ENCODE assay signal across 20 mouse cellular contexts in the genomic region with DNA sequence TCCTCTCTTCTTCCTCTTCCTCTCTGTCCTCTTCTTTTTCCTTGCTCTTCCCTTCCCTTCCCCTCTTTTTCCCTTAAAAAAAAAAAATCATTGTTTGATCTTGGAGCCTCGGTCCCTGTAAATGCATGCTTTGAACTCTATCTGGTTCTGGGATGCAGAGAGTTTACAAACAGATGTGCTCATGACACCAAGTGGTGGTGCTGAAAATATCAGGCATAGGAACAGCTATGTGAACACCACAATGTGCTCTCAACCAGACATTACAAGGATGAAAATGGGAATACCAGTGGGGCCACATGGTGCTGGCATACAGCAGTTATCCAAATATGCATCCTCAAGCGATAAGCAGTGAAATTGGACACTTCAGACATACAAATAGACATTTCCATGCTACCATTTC. TPM values are rescaled to one million over a fixed set of nuclear protein-coding genes. Genes with fewer than 3 reads are reported as not detected.
DNase-seq lines count a peak whose midpoint lies in the region; ATAC-seq and TF ChIP-seq lines count a peak whose summit lies in the region.
"Had no signal": no experiment of that assay in that cellular context is flagged by ENCODE, and none has a peak within 500 bp of the region (broad histone marks: within the 10 kb centered on the region; RNA-seq: fewer than 3 reads in every experiment).

No protein-coding gene starts in this region.

- H3K27me3 ChIP-seq in heart, adult 2 months (ENCODE audit: control insufficient read depth, insufficient read depth, low read length), result no peaks in the 10 kb centered on the region
- no peaks in the 10 kb centered on the region for H3K27me3 ChIP-seq in limb, embryonic 13.5 days
- H3K27me3 ChIP-seq in limb, embryonic 10.5 days (ENCODE audit: low read depth, poor library complexity, severe bottlenecking), result no peaks in the 10 kb centered on the region
- H3K27me3 ChIP-seq: embryonic facial prominence, embryonic 12.5 days; forebrain, embryonic 13.5 days; stomach, embryonic 15.5 days had no signal

- no peak overlapping the region for H3K27ac ChIP-seq in heart, adult 2 months
- no peak overlapping the region for H3K27ac ChIP-seq in limb, embryonic 13.5 days
- no peak overlapping the region for H3K27ac ChIP-seq in limb, embryonic 10.5 days
- H3K27ac ChIP-seq in ES-E14 (ENCODE audit: insufficient read depth, low read depth, low read length, poor library complexity, severe bottlenecking), result no peak overlapping the region
- H3K27ac ChIP-seq: embryonic facial prominence, embryonic 12.5 days; forebrain, embryonic 13.5 days; stomach, embryonic 15.5 days had no signal

- no peak for TF ChIP-seq EP300 in heart, adult 2 months (IDR thresholded peaks at IDR 0.05; ENCODE audit: insufficient read depth, low read depth, low read length)

- in situ Hi-C loops in ES-E14 (cut with MboI; ENCODE audit: low sequenced_read_pairs in 2 of 2, unreplicated experiment in 2 of 2), result no loop called here

- WGBS in heart, adult 2 months, result 71% methylated on average over 2 of the region's 2 CpGs
- WGBS in limb, embryonic 13.5 days, result 68% methylated on average over 2 of the region's 2 CpGs
- 77% methylated on average over 2 of the region's 2 CpGs for WGBS in limb, embryonic 10.5 days

- no peak for TF ChIP-seq POLR2A in heart, adult 2 months (IDR thresholded peaks at IDR 0.05; ENCODE audit: insufficient read depth, low read depth, low read length)

- TF ChIP-seq CTCF in heart, adult 2 months (IDR thresholded peaks at IDR 0.05), result peak; percentile 27; the same call in 1 of the 2 replicates

- H3K36me3 ChIP-seq in heart, adult 2 months (ENCODE audit: control insufficient read depth, insufficient read depth, low read length), result no peaks in the 10 kb centered on the region
- H3K36me3 ChIP-seq in limb, embryonic 13.5 days, result no peaks in the 10 kb centered on the region
- no peaks in the 10 kb centered on the region for H3K36me3 ChIP-seq in limb, embryonic 10.5 days
- H3K36me3 ChIP-seq in ES-E14 (ENCODE audit: control insufficient read depth, insufficient read depth, low read length, poor library complexity, severe bottlenecking), result no peaks in the 10 kb centered on the region
- H3K36me3 ChIP-seq: embryonic facial prominence, embryonic 12.5 days; stomach, embryonic 15.5 days had no signal

- H3K4me3 ChIP-seq in heart, adult 2 months, result no peak overlapping the region
- no peak overlapping the region for H3K4me3 ChIP-seq in limb, embryonic 13.5 days
- no peak overlapping the region for H3K4me3 ChIP-seq in limb, embryonic 10.5 days
- no peak overlapping the region for H3K4me3 ChIP-seq in ES-E14 (ENCODE audit: insufficient read depth in 1 of 2, low read depth in 1 of 2, low read length in 2 of 2, poor library complexity in 1 of 2, severe bottlenecking in 1 of 2)
- H3K4me3 ChIP-seq: embryonic facial prominence, embryonic 12.5 days; erythroblast, embryonic 14.5 days; forebrain, embryonic 13.5 days; stomach, embryonic 15.5 days had no signal

- DNase-seq in heart, adult 2 months, result no peak
- no peak for DNase-seq in heart, adult 9 months (ENCODE audit: low spot score in 2 of 2)
- DNase-seq in limb, embryonic 10.5 days (ENCODE audit: low spot score), result no peak
- peak; percentile 2 for DNase-seq in ES-E14 (ENCODE audit: low read depth, low spot score)
- DNase-seq in brain, adult 2 months (ENCODE audit: low read depth, low spot score), result peak; percentile 22
- no peak for DNase-seq in urinary bladder, postnatal 4 days (ENCODE audit: low spot score in 2 of 2)
- DNase-seq in cerebellum, adult 18-20 months, result no peak
- DNase-seq: cerebellum, adult 9-11 months; kidney, adult 8-10 months; kidney, postnatal 36 days; liver; liver, postnatal 0 days; lung, postnatal 10 days; retina, postnatal 1 day; thymus, postnatal 14 days had no signal

- 0 out of 2 replicates have a peak, but pooled peaks have one; percentile 35 for ATAC-seq in limb, embryonic 13.5 days (ENCODE audit: low FRiP score, low read depth)
- ATAC-seq: forebrain, embryonic 13.5 days; liver, postnatal 0 days had no signal

- H3K4me1 ChIP-seq in heart, adult 2 months (ENCODE audit: control insufficient read depth, insufficient read depth, low read length), result no peaks in the 10 kb centered on the region
- H3K4me1 ChIP-seq in limb, embryonic 13.5 days, result no peaks in the 10 kb centered on the region
- no peaks in the 10 kb centered on the region for H3K4me1 ChIP-seq in limb, embryonic 10.5 days
- no peaks in the 10 kb centered on the region for H3K4me1 ChIP-seq in ES-E14 (ENCODE audit: control insufficient read depth in 2 of 2, insufficient read depth in 2 of 2, low read length in 2 of 2, poor library complexity in 1 of 2)
- H3K4me1 ChIP-seq: embryonic facial prominence, embryonic 12.5 days; forebrain, embryonic 13.5 days; stomach, embryonic 15.5 days had no signal

- intact Hi-C loops in heart, adult 2 months (cut with DNase I), result no loop called here

- H3K9ac ChIP-seq in heart, adult 2 months (ENCODE audit: low read depth, low read length), result no peak overlapping the region
- H3K9ac ChIP-seq in limb, embryonic 13.5 days, result no peak overlapping the region
- no peak overlapping the region for H3K9ac ChIP-seq in ES-E14 (ENCODE audit: insufficient read depth, low read depth, low read length, poor library complexity, severe bottlenecking)
- H3K9ac ChIP-seq: embryonic facial prominence, embryonic 12.5 days; forebrain, embryonic 13.5 days; liver, postnatal 0 days; stomach, embryonic 15.5 days had no signal

- H3K79me2 ChIP-seq in heart, adult 2 months (replicated peaks; ENCODE audit: control insufficient read depth, insufficient read depth, low read length), result no peaks in the 10 kb centered on the region

- no peaks in the 10 kb centered on the region for H3K9me3 ChIP-seq in limb, embryonic 13.5 days
- no peaks in the 10 kb centered on the region for H3K9me3 ChIP-seq in limb, embryonic 10.5 days (replicated peaks)
- H3K9me3 ChIP-seq in ES-E14 (ENCODE audit: control insufficient read depth, insufficient read depth, low read depth, low read length), result no peaks in the 10 kb centered on the region
- H3K9me3 ChIP-seq: embryonic facial prominence, embryonic 12.5 days; forebrain, embryonic 13.5 days; stomach, embryonic 15.5 days had no signal

- no peak overlapping the region for H3K4me2 ChIP-seq in limb, embryonic 13.5 days (replicated peaks)
- H3K4me2 ChIP-seq: embryonic facial prominence, embryonic 12.5 days; forebrain, embryonic 13.5 days; stomach, embryonic 15.5 days had no signal

TF ChIP-seq in ES-E14, 5 proteins besides CTCF, POLR2A, EP300 and RAD21:
- TF ChIP-seq ZC3H11A (IDR thresholded peaks at IDR 0.05; ENCODE audit: borderline replicate concordance, low read depth, low read length), result no peak
- no peak for TF ChIP-seq CHD2 (IDR thresholded peaks at IDR 0.05; ENCODE audit: low read depth, low read length)
- TF ChIP-seq HCFC1 (IDR thresholded peaks at IDR 0.05; ENCODE audit: borderline replicate concordance, insufficient read depth, low read length), result no peak
- no peak for TF ChIP-seq ZNF384 (IDR thresholded peaks at IDR 0.05; ENCODE audit: low read depth, low read length)
- TF ChIP-seq MAFK (IDR thresholded peaks at IDR 0.05; ENCODE audit: insufficient read depth, low read depth, low read length), result no peak

RNA-seq across cellular contexts. Expression of a gene that starts 18.1 kb away (rescaled TPM):
- 10 to 100 TPM; 10.8 to 10.9 TPM for total RNA-seq in heart, adult 2 months (2021)
- polyA plus RNA-seq in heart, adult 2 months (2012; rRNA removed), result 1.8 and 4.3 TPM in 2 replicates
- 15.0 and 15.9 TPM in 2 replicates for polyA plus RNA-seq in limb, embryonic 13.5 days (2015; fragmentation: Nextera tagmentation; extraction: Ambion mirVana)
- 6.1 and 8.8 TPM in 2 replicates for polyA plus RNA-seq in limb, embryonic 10.5 days (2016; fragmentation: Nextera tagmentation; extraction: Ambion mirVana)
- 44.9 and 45.8 TPM in 2 replicates for total RNA-seq in ES-E14 (2012; rRNA removed)

Comparison
In these comparisons a context has a peak if more than half of its experiments do, and no peak if none do; other contexts are left out.
1. DNase-seq: peak in ES-E14 (single experiment) and brain, adult 2 months (single experiment); none in heart, adult 2 months (0 of 2), heart, adult 9 months (0 of 2), limb, embryonic 10.5 days (single experiment), urinary bladder, postnatal 4 days (0 of 2) and cerebellum, adult 18-20 months (0 of 2).